Mouse (Mus musculus) kidney, embryonic 15.5 days (tissue): ENCODE measurements around the gene Zfp784. TPM values are rescaled to one million over a fixed set of nuclear protein-coding genes. Genes with fewer than 3 reads are reported as not detected.
"Not testable (repeated sequence)": the region's sequence is repeated elsewhere in the genome, so short reads cannot be mapped to it uniquely, and the experiment has no call there.

Source experiments
- ATAC-seq: fragments of 200-750 bp; cut with Nextera tagmentation; replicated peaks from 2 replicates; pipeline ENCODE4 v1.8.0; 2017; ENCODE audit warnings: moderate TSS enrichment; ENCODE audit not compliant: low FRiP score
- H3K27ac ChIP-seq: fragments of 300-500 bp; sonication (generic); 2 replicates; pipeline ENCODE4 v1.5.1; 2015; ENCODE audit warnings: mild to moderate bottlenecking, inconsistent platforms
- H3K27me3 ChIP-seq: fragments of 300-500 bp; sonication (generic); 2 replicates; pipeline ENCODE4 v1.6.1; 2015; ENCODE audit warnings: inconsistent platforms
- H3K36me3 ChIP-seq: fragments of 300-500 bp; sonication (generic); 2 replicates; pipeline ENCODE4 v1.6.1; 2015; ENCODE audit warnings: inconsistent platforms
- H3K4me1 ChIP-seq: fragments of 300-500 bp; sonication (generic); 2 replicates; pipeline ENCODE4 v1.6.1; 2015; ENCODE audit warnings: inconsistent platforms
- H3K4me2 ChIP-seq: fragments of 300-500 bp; sonication (generic); 2 replicates; pipeline ENCODE4 v1.6.1; 2015; ENCODE audit warnings: moderate library complexity, mild to moderate bottlenecking, inconsistent platforms
- H3K4me3 ChIP-seq: fragments of 300-500 bp; sonication (generic); replicated peaks from 2 replicates; pipeline ENCODE4 v1.5.1; 2015; ENCODE audit warnings: mild to moderate bottlenecking, inconsistent platforms
- H3K9ac ChIP-seq: fragments of 300-500 bp; sonication (generic); 2 replicates; pipeline ENCODE4 v1.6.1; 2015; ENCODE audit warnings: mild to moderate bottlenecking, inconsistent platforms
- H3K9me3 ChIP-seq: fragments of 300-500 bp; sonication (generic); replicated peaks from 2 replicates; pipeline ENCODE4 v1.6.1; 2016; ENCODE audit warnings: inconsistent platforms
- WGBS: fragments of 180-500 bp; shearing (Covaris S2); methylation state at CpG from one replicate; pipeline ENCODE4 v1.1.7; 2015; ENCODE audit warnings: mixed read lengths; 5-methylcytosine and 5-hydroxymethylcytosine counted together
- polyA plus RNA-seq: library from polyadenylated mRNA; unstranded; fragments of >200 nt; fragmentation: Nextera tagmentation; extraction: Ambion mirVana; gene quantifications from 2 replicates; pipeline ENCODE4 v1.2.1, GENCODE M21; 2015

Zfp784 gene
- polyA plus RNA-seq, result 6.3 and 6.4 TPM in 2 replicates

- H3K4me3 ChIP-seq, result peak within 1 kb of the TSS; percentile 67
- ATAC-seq, result peak; percentile 98
- peak within 1 kb of the TSS; percentile 97 for H3K27ac ChIP-seq
- peaks cover 11% of the 10 kb centered on the region; the same call in 1 of the 2 replicates for H3K4me1 ChIP-seq
- peak within 1 kb of the TSS; percentile 62 for H3K4me2 ChIP-seq
- peak within 1 kb of the TSS; percentile 80 for H3K9ac ChIP-seq
- under 1% methylated on average over 48 of the region's 48 CpGs for WGBS
- no peaks in the 10 kb centered on the region for H3K27me3 ChIP-seq
- peaks cover 40% of the 10 kb centered on the region for H3K36me3 ChIP-seq
- no peaks in the 10 kb centered on the region for H3K9me3 ChIP-seq
These were observed at the start of gene Zfp784 for GRCm38 (mm10) chr7:5038109-5038732. Gene Zfp784 (minus strand): TSS chr7:5038446.

- H3K36me3 ChIP-seq, result peaks cover 89% of the 10 kb centered on the region
- no peaks in the 10 kb centered on the region for H3K9me3 ChIP-seq
- 83% methylated on average over 4 of the region's 4 CpGs for WGBS
- H3K4me1 ChIP-seq, result peaks cover 14% of the 10 kb centered on the region; the same call in 1 of the 2 replicates
- no peak overlapping the region for H3K27ac ChIP-seq
- ATAC-seq, result no peak
- no peak overlapping the region for H3K9ac ChIP-seq
- no peaks in the 10 kb centered on the region for H3K27me3 ChIP-seq
- H3K4me3 ChIP-seq, result no peak overlapping the region
- H3K4me2 ChIP-seq, result no peak overlapping the region
These were observed 49.6 kb upstream of the Zfp784 start for GRCm38 (mm10) chr7:5087886-5088285.

DNA sequence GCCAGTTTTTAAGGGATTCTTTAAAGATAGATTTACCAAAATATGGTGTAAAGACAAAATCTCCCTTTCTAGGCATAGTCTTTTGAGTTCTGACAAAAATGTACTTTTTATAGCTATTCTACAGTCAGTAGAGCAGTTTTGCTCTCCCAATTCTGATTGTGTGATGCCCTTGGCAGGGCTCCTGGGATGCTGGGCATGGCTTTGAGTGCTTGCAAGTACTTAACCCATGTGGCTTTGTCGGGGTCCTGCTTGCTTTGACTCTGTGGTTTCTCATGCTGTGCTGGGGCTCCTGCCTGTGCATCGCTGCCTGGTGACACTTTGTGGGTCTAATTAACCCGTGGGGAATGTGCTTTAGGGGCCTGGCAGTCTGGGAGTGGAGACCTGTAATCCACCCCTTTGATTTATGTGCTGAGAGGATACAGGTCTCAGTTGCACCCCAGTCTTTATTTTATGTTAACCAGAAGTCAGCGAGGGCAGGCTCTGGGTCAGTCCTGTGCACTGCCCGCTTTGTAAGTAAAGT is 48.7 kb upstream of the Zfp784 start:
- Histone ChIP-seq H3K4me3 (no peak overlapping the region), H3K36me3 (peaks cover 83% of the 10 kb centered on the region), H3K9me3 (no peaks in the 10 kb centered on the region), H3K4me2 (no peak overlapping the region), H3K27me3 (no peaks in the 10 kb centered on the region), H3K4me1 (peaks cover 16% of the 10 kb centered on the region), H3K9ac (no peak overlapping the region), H3K27ac (no peak overlapping the region)
- WGBS, result 40% methylated on average over 5 of the region's 5 CpGs
- ATAC-seq, result no peak

DNA sequence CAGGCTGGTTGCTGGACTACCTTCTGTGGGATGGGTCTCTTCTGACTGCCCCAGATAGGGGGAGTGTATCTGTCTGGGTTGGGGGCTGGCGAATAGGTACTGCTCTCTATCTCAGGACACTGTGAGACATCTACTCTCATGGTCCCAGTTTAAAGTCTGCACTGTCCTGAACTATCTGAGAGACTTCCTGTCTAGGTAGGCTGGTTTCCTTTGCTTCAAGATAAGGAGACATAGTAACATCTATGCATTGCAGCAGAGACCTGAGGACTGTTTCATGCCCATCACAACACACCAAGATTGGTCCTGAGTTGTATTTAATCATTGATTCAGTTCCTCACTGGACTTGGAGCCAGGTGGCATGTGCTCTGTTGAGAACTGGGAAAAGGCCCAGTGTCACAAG is 47.3 kb upstream of the Zfp784 start:
- Histone ChIP-seq H3K4me1 (peaks cover 30% of the 10 kb centered on the region), H3K27me3 (no peaks in the 10 kb centered on the region), H3K27ac (no peak overlapping the region), H3K9ac (no peak overlapping the region), H3K9me3 (no peaks in the 10 kb centered on the region), H3K36me3 (peaks cover 70% of the 10 kb centered on the region), H3K4me3 (no peak overlapping the region), H3K4me2 (no peak overlapping the region)
- 94% methylated on average over 1 of the region's 1 CpGs for WGBS
- ATAC-seq, result no peak

DNA sequence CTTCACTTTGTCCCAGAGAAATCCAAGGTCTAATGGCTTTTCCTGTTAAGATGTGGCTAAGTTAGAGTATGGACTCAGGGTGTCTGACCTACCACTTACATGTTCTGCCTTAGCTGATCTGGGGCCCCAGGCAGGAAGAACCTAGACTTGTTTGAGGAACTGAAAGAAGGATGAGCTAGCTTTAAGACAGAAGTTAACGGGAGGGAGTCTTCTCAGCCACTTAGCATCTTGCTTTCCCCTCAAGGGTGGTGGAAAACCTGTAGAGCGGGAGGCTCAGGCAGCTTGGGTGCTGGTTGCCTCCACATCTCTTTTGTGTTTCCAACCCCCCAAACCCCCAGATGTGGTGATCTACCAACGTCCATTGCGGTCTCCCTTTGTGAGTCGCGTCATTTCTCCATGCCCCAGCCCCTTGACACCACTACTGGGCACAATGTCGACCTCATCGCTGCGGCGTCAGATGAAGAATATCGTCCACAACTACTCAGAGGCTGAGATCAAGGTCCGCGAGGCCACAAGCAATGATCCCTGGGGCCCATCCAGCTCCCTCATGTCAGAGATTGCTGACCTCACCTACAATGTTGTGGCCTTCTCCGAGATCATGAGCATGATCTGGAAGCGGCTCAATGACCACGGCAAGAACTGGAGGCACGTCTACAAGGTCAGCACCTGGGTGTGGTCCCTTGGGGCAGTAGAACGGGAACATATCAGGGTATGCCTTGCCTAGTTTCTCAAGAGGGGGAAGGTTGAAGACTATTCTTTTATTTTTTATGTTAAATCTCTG is 45.3 kb upstream of the Zfp784 start:
- no peak overlapping the region for H3K4me2 ChIP-seq
- WGBS, result 88% methylated on average over 18 of the region's 18 CpGs

DNA sequence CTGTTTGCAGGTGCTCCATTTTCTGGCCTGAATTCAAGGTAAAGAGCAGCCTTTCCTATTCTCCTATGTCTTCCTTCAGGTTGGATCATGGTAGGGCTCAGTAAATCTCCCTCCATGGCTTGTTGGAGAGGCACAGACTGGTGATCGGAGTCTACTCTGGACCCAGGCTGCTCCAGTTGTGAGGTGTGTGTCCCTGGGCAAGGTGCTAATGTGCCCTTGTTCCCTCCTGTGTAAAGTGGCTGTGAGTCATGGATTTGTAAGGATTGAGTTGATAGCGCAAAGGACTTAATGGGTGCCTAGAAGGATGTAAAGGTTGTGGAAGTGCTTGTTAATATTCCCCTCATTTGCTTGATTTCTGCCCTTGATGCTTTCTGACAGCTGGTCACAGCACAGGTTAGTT is 43.7 kb upstream of the Zfp784 start:
- 96% methylated on average over 2 of the region's 2 CpGs for WGBS
- ATAC-seq, result no peak

More for the DNA sequence above, 45.3 kb upstream of the Zfp784 start:
- Histone ChIP-seq H3K36me3 (peaks cover 61% of the 10 kb centered on the region), H3K4me3 (no peak overlapping the region), H3K27me3 (no peaks in the 10 kb centered on the region), H3K27ac (no peak overlapping the region), H3K4me1 (peaks cover 30% of the 10 kb centered on the region), H3K9ac (no peak overlapping the region), H3K9me3 (no peaks in the 10 kb centered on the region)
- ATAC-seq, result no peak

GRCm38 (mm10) chr7:5081241-5081640 is 43.0 kb upstream of the Zfp784 start:
- Histone ChIP-seq H3K27me3 (no peaks in the 10 kb centered on the region), H3K27ac (0 out of 2 replicates have a peak overlapping the region, but pooled peaks have one; percentile 96), H3K4me2 (peak overlapping the region; percentile 76), H3K4me1 (peaks cover 24% of the 10 kb centered on the region), H3K9ac (peak overlapping the region; percentile 98), H3K4me3 (peak overlapping the region; percentile 99), H3K9me3 (no peaks in the 10 kb centered on the region), H3K36me3 (peaks cover 70% of the 10 kb centered on the region)
- WGBS, result 67% methylated on average over 6 of the region's 6 CpGs
- ATAC-seq, result no peak

More for the DNA sequence above, 43.7 kb upstream of the Zfp784 start:
- Histone ChIP-seq H3K27me3 (no peaks in the 10 kb centered on the region), H3K4me1 (peaks cover 26% of the 10 kb centered on the region), H3K4me3 (no peak overlapping the region), H3K27ac (no peak overlapping the region), H3K36me3 (peaks cover 67% of the 10 kb centered on the region), H3K9me3 (no peaks in the 10 kb centered on the region), H3K4me2 (peak overlapping the region; percentile 76; the same call in 1 of the 2 replicates), H3K9ac (no peak overlapping the region)

GRCm38 (mm10) chr7:5080815-5081214 is 42.6 kb upstream of the Zfp784 start:
- H3K27me3 ChIP-seq, result no peaks in the 10 kb centered on the region
- H3K4me1 ChIP-seq, result peaks cover 24% of the 10 kb centered on the region
- ATAC-seq, result no peak
- no peaks in the 10 kb centered on the region for H3K9me3 ChIP-seq
- peaks cover 69% of the 10 kb centered on the region for H3K36me3 ChIP-seq
- peak overlapping the region; percentile 99 for H3K4me3 ChIP-seq
- H3K4me2 ChIP-seq, result peak overlapping the region; percentile 76
- H3K9ac ChIP-seq, result peak overlapping the region; percentile 98
- peak overlapping the region; percentile 96 for H3K27ac ChIP-seq
- WGBS, result 16% methylated on average over 6 of the region's 6 CpGs

DNA sequence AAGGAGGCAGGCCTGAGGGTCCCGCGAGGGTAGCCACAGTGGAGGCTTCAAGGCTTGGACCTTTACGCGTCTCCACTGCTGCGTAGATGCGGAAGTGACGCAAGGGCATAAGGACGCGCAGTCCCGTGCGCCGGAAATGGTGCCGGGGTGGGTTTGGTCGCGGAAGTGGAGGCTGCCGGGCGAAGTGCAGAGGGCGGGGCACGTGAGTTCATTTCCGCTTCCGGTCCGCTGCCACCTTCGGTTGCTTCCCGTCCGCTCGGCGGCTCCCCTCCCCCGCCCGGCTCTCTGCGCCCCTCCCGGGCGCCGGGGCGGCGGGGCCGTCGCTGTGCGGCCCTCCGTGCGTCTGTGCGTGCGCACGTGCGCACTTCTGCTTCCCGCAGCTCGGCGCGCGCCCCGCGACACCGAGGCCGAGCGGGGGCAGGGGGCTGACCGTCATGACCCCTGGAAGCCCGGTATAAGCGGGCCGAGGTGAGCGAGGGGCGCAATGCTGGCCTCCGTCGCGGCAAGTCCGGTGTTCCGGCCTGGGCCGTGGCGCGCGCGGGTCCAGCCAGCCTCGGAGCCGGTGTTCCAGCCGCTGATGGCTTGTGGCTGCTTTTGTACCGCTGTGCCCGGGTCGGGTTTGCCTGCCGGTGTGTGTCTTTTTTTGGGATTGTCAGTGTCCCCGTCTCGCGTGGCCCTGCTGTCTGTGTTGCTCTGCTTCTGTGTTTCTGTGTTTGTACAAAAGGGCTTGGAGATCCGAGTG is 41.9 kb upstream of the Zfp784 start, which contains the start of gene Epn1:
TSS of gene Epn1 (plus strand) at position 226 of the 742 bp plus-strand sequence.
- Histone ChIP-seq H3K4me3 (peak within 1 kb of the TSS; percentile 99), H3K9me3 (no peaks in the 10 kb centered on the region), H3K4me2 (peak within 1 kb of the TSS; percentile 76), H3K27me3 (no peaks in the 10 kb centered on the region), H3K9ac (peak within 1 kb of the TSS; percentile 98), H3K4me1 (peaks cover 24% of the 10 kb centered on the region), H3K36me3 (peaks cover 68% of the 10 kb centered on the region), H3K27ac (peak within 1 kb of the TSS; percentile 96)
- under 1% methylated on average over 78 of the region's 81 CpGs for WGBS
- peak; percentile 97 for ATAC-seq

DNA sequence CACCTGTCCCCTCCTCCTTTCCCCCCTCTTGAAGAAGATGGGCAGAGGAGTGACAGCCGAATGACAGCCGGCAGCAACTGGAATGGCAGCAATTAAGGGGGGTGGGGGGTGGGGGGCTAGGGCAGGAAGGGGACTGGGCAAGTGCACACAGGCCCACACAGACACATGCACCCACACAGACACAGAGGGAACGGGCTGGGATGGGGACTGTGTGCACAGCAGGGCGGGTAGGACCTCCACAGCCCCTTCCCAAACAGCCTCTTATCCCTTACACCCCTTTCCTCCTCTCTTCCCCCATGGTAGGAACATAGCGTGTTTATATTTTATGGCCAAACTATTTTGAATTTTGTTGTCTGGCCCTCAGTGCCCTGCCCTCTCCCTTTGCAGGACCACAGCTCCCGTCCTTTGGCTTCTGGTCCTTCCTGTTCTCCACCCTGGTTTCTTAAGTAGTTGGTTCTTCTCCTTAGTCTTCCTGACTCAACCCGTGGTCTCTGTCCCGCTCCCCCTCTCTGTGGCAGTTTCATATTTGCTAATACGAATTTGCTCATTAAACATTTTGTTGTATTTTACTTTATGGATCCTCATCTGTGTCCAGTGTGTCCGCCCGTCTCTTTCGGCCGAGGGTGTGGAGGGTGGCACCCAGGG is 41.2 kb upstream of the Zfp784 start:
- H3K4me1 ChIP-seq, result peaks cover 24% of the 10 kb centered on the region
- 42% methylated on average over 9 of the region's 13 CpGs for WGBS
- peak overlapping the region; percentile 96 for H3K27ac ChIP-seq
- H3K9ac ChIP-seq, result peak overlapping the region; percentile 98; the same call in 1 of the 2 replicates
- peak overlapping the region; percentile 76 for H3K4me2 ChIP-seq
- ATAC-seq, result peak; percentile 28
- H3K9me3 ChIP-seq, H3K27me3 ChIP-seq: not testable (repeated sequence)
- peak overlapping the region; percentile 99 for H3K4me3 ChIP-seq
- H3K36me3 ChIP-seq, result peaks cover 68% of the 10 kb centered on the region

DNA sequence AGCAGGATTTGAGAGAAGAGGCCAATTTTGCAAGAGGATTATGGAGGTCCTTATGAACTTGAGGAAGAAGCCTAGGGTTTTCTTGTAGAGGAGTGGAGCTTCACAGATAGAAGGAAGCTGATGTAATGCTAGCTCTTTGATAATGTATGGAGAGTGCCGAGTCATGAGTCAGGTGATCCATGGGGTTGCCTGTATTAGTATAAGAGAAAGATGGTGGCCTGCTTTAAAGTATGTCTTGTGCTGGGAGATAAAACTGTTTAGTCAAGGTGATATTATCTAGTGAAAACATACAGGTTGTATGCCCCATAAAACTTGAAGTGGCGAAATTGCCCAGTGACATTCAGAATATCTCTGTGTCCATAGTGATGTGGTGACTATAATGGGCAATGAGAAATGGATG is 38.7 kb upstream of the Zfp784 start:
- H3K4me2 ChIP-seq, result no peak overlapping the region
- peaks cover 13% of the 10 kb centered on the region for H3K4me1 ChIP-seq
- H3K36me3 ChIP-seq, result peaks cover 74% of the 10 kb centered on the region
- no peak overlapping the region for H3K9ac ChIP-seq
- H3K9me3 ChIP-seq, result no peaks in the 10 kb centered on the region
- no peak overlapping the region for H3K27ac ChIP-seq
- H3K4me3 ChIP-seq, result no peak overlapping the region
- no peak for ATAC-seq
- 82% methylated on average over 2 of the region's 2 CpGs for WGBS
- no peaks in the 10 kb centered on the region for H3K27me3 ChIP-seq
